Mouse (Mus musculus) adipocyte (in vitro differentiated cells): ENCODE results near the gene Ptpn3.
"Not testable (repeated sequence)": the region's sequence is repeated elsewhere in the genome, so short reads cannot be mapped to it uniquely, and the experiment has no call there.

ENCODE experiments used
- DNase-seq: peaks from one replicate; pipeline ENCODE4 v3.0.0-alpha.2; 2016; ENCODE audit warnings: low spot score

Ptpn3 gene

GRCm38 (mm10) chr4:57299308-57299700 is 2.3 kb downstream of the Ptpn3 start:
- no peak for DNase-seq

GRCm38 (mm10) chr4:57298181-57298580 is 3.5 kb downstream of the Ptpn3 start:
- no peak for DNase-seq

GRCm38 (mm10) chr4:57294971-57295656 is 6.5 kb downstream of the Ptpn3 start:
- peak; percentile 78 for DNase-seq

GRCm38 (mm10) chr4:57292670-57293069 is 9.0 kb downstream of the Ptpn3 start:
- no peak for DNase-seq

GRCm38 (mm10) chr4:57290049-57290448 is 11.6 kb downstream of the Ptpn3 start:
- no peak for DNase-seq

- no peak for DNase-seq
Measured at GRCm38 (mm10) chr4:57287808-57288207, 13.8 kb downstream of the Ptpn3 start.

- no peak for DNase-seq
Measured at GRCm38 (mm10) chr4:57285251-57285650, 16.4 kb downstream of the Ptpn3 start.

- DNase-seq: no peak
Measured at GRCm38 (mm10) chr4:57283189-57283588, 18.4 kb downstream of the Ptpn3 start.

GRCm38 (mm10) chr4:57282630-57283029 is 19.0 kb downstream of the Ptpn3 start:
- no peak for DNase-seq

- DNase-seq: no peak
Measured at GRCm38 (mm10) chr4:57282179-57282578, 19.5 kb downstream of the Ptpn3 start.

- DNase-seq: peak; percentile 83
Measured at GRCm38 (mm10) chr4:57280888-57281287, 20.7 kb downstream of the Ptpn3 start.

GRCm38 (mm10) chr4:57279229-57279628 is 22.4 kb downstream of the Ptpn3 start:
- no peak for DNase-seq

GRCm38 (mm10) chr4:57278812-57279211 is 22.8 kb downstream of the Ptpn3 start:
- DNase-seq: no peak

GRCm38 (mm10) chr4:57277671-57278070 is 24.0 kb downstream of the Ptpn3 start:
- no peak for DNase-seq

- DNase-seq: peak; percentile 57
Measured at GRCm38 (mm10) chr4:57275116-57275743, 26.4 kb downstream of the Ptpn3 start.

GRCm38 (mm10) chr4:57273532-57274502 is 27.8 kb downstream of the Ptpn3 start:
- DNase-seq: no peak

- no peak for DNase-seq
Measured at GRCm38 (mm10) chr4:57270991-57271390, 30.6 kb downstream of the Ptpn3 start.

- DNase-seq: not testable (repeated sequence)
Measured at GRCm38 (mm10) chr4:57270489-57270888, 31.1 kb downstream of the Ptpn3 start.

GRCm38 (mm10) chr4:57269344-57269743 is 32.3 kb downstream of the Ptpn3 start:
- no peak for DNase-seq

GRCm38 (mm10) chr4:57268330-57268729 is 33.3 kb downstream of the Ptpn3 start:
- no peak for DNase-seq

GRCm38 (mm10) chr4:57266389-57266788 is 35.2 kb downstream of the Ptpn3 start:
- no peak for DNase-seq

GRCm38 (mm10) chr4:57263695-57264094 is 37.9 kb downstream of the Ptpn3 start:
- no peak for DNase-seq
